Mouse (Mus musculus) heart, embryonic 10.5 days (tissue): ENCODE data around the gene Naa11. TPM values are rescaled to one million over a fixed set of nuclear protein-coding genes. Genes with fewer than 3 reads are reported as not detected.
A peak's percentile ranks its signal among the peaks of the same experiment; 100 is the strongest.

ENCODE experiments used
- DNase-seq: peaks from one replicate; pipeline ENCODE4 v3.0.0-alpha.2; 2017; ENCODE audit warnings: low spot score
- H3K27ac ChIP-seq: fragments of 300-500 bp; sonication (generic); 2 replicates; pipeline ENCODE4 v1.5.1; 2016; ENCODE audit warnings: mild to moderate bottlenecking
- H3K27me3 ChIP-seq: fragments of 300-500 bp; sonication (generic); 2 replicates; pipeline ENCODE4 v1.6.1; 2016; ENCODE audit warnings: mild to moderate bottlenecking; ENCODE audit not compliant: poor library complexity, insufficient read depth, severe bottlenecking
- H3K36me3 ChIP-seq: fragments of 300-500 bp; sonication (generic); 2 replicates; pipeline ENCODE4 v1.6.1; 2016; ENCODE audit warnings: mild to moderate bottlenecking, moderate library complexity
- H3K4me1 ChIP-seq: fragments of 300-500 bp; sonication (generic); 2 replicates; pipeline ENCODE4 v1.6.1; 2016; ENCODE audit warnings: mild to moderate bottlenecking
- H3K4me3 ChIP-seq: fragments of 300-500 bp; sonication (generic); 2 replicates; pipeline ENCODE4 v1.5.1; 2016; ENCODE audit warnings: mild to moderate bottlenecking, moderate library complexity
- H3K9me3 ChIP-seq: fragments of 300-500 bp; sonication (generic); 2 replicates; pipeline ENCODE4 v1.6.1; 2016; ENCODE audit warnings: mild to moderate bottlenecking, moderate library complexity
- WGBS: fragments of 180-500 bp; shearing (Covaris S2); methylation state at CpG from one replicate; pipeline ENCODE4 v1.1.7; 2016; 5-methylcytosine and 5-hydroxymethylcytosine counted together
- polyA plus RNA-seq: library from polyadenylated mRNA; unstranded; fragments of >200 nt; fragmentation: Nextera tagmentation; extraction: Ambion mirVana; gene quantifications from 2 replicates; pipeline ENCODE4 v1.2.1, GENCODE M21; 2016

Gene Naa11
- polyA plus RNA-seq, result not detected in 2 replicates

DNA sequence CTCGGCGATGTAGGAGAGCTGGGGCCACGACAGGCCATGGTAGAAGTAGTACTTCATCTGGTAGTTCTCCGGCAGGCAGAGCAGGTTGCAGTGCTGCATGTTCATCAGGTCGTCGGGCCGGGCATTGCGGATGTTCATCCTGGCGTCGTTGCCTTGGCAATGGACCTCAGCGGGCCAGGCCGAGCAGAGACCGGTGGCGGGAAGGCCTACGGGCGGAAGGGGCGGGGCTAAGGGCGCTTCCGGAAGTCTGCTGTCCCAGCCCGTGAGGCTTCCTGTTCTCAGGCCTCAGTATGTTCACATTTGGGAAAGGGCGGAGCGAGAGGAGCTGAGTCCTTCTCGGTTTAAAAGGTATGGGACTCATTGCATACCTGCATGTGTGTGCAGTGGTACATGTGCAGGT is at the start of gene Naa11:
Gene Naa11, minus strand, starts transcription at position 220 of the 400 bp plus-strand sequence.
- no peak within 1 kb of the TSS for H3K4me3 ChIP-seq
- H3K36me3 ChIP-seq, result no peaks in the 10 kb centered on the region
- H3K9me3 ChIP-seq, result no peaks in the 10 kb centered on the region
- H3K4me1 ChIP-seq, result peaks cover 12% of the 10 kb centered on the region; the same call in 1 of the 2 replicates
- WGBS, result 91% methylated on average over 23 of the region's 23 CpGs
- no peak for DNase-seq
- H3K27me3 ChIP-seq, result no peaks in the 10 kb centered on the region
- H3K27ac ChIP-seq, result no peak within 1 kb of the TSS

DNA sequence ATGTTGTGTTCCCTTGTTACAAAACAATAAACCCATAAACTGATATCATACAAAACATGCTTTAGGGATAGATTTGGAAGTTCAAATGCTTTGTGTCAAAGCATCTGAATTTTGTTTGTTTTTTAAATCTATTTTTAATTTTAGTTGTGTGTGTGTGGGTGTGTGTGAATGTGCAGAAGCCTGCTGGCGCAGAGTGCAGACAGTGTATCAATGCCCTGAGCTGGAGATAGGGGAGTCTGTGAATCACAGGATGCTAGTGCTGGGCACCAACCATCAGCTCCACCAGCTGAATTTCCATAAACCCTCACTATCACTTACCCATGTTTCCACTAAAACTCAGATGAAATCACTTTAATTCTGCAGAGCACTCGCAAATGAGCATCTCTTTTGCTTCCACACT is 40.3 kb upstream of the Naa11 start:
- Histone ChIP-seq H3K4me1 (no peaks in the 10 kb centered on the region), H3K27ac (no peak overlapping the region), H3K4me3 (no peak overlapping the region), H3K36me3 (no peaks in the 10 kb centered on the region), H3K27me3 (no peaks in the 10 kb centered on the region), H3K9me3 (no peaks in the 10 kb centered on the region)
- DNase-seq, result no peak
- 94% methylated on average over 2 of the region's 2 CpGs for WGBS

DNA sequence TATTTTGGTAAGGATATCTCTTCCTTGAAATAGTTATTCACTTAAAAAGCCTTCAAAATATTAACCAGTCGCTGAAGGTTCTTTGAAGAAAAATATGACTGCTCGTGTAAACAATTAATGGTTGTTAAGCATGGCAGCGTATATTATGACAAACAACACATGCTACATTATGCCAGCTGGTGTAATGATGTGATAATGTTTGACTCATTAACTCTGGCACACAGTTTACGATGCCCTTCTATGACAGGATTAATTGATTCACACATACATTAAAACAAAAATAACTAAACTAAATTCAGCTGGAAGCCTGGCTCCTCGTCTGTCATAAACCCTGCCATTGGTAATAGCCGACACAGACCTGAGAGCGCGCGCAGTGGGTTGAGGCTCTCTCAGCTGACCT is 37.8 kb upstream of the Naa11 start:
- Histone ChIP-seq H3K4me3 (no peak overlapping the region), H3K9me3 (no peaks in the 10 kb centered on the region), H3K27me3 (no peaks in the 10 kb centered on the region), H3K36me3 (no peaks in the 10 kb centered on the region), H3K4me1 (no peaks in the 10 kb centered on the region), H3K27ac (no peak overlapping the region)
- 86% methylated on average over 9 of the region's 9 CpGs for WGBS
- no peak for DNase-seq

DNA sequence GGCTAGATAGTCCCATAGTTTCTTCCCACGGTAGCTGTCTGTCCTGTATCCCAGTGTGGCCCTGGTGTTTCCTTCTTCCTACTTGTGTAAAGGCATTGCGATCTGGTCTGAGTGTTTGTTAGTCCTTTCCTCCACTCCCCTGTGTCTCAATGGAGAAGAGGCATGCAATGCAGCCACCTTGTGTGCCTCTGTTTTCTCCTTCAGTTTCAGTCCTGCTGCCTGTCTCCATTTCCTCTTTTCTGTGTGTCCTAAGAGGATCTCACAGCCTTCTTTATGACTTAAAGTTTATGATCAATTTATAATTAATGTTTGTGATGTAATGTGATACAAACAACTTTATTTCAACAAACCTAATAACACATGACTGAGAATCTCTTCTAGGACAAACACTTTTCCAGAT is 29.5 kb upstream of the Naa11 start:
- DNase-seq, result no peak
- H3K27ac ChIP-seq, result no peak overlapping the region
- H3K9me3 ChIP-seq, result no peaks in the 10 kb centered on the region
- H3K36me3 ChIP-seq, result no peaks in the 10 kb centered on the region
- H3K27me3 ChIP-seq, result no peaks in the 10 kb centered on the region
- 86% methylated on average over 2 of the region's 2 CpGs for WGBS
- no peak overlapping the region for H3K4me3 ChIP-seq
- no peaks in the 10 kb centered on the region for H3K4me1 ChIP-seq

DNA sequence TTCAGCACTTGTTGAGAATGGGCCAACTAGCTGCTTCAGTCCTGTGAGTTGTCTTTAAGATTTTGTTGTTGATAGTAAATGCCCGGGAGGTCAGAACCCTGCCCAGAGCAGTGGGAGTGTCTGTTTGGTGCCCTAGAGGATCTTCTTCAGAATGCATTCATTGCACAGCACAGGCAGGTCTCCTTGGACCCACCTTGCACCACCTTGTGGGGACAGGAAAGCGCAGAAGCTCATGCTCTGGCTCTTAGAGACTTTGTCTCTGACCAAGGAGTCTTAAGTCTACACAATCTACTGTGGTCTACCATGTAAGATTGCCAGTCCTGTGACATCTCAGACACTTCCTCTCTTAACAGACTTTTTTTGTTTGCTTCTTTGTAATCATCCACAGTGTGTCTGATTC is 25.0 kb upstream of the Naa11 start:
- 58% methylated on average over 2 of the region's 2 CpGs for WGBS

DNA sequence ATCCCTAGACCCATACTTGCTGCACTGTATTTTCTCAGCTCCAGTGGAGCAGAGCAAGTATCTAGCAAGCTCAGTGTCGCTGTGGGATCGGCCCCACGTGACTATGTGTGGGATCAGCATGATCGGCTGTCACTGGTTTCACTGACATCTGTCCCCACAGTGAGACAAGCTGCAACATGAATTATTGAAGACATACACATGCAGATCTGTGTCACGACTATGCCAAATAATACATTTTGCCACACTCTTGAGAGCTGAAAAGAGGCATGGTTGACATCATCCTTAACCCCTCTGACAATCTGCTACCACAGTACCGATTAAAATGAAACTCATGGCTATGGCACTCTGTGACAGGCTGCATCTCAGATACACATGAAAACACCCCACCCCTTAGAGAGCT is 23.7 kb upstream of the Naa11 start:
- no peaks in the 10 kb centered on the region for H3K36me3 ChIP-seq
- no peaks in the 10 kb centered on the region for H3K4me1 ChIP-seq
- 86% methylated on average over 6 of the region's 6 CpGs for WGBS
- no peak overlapping the region for H3K4me3 ChIP-seq
- DNase-seq, result no peak
- H3K27me3 ChIP-seq, result no peaks in the 10 kb centered on the region
- H3K27ac ChIP-seq, result no peak overlapping the region
- H3K9me3 ChIP-seq, result no peaks in the 10 kb centered on the region

More for the DNA sequence above, 25.0 kb upstream of the Naa11 start:
- Histone ChIP-seq H3K27ac (no peak overlapping the region), H3K36me3 (no peaks in the 10 kb centered on the region), H3K9me3 (no peaks in the 10 kb centered on the region), H3K4me3 (no peak overlapping the region), H3K27me3 (no peaks in the 10 kb centered on the region), H3K4me1 (no peaks in the 10 kb centered on the region)
- no peak for DNase-seq

DNA sequence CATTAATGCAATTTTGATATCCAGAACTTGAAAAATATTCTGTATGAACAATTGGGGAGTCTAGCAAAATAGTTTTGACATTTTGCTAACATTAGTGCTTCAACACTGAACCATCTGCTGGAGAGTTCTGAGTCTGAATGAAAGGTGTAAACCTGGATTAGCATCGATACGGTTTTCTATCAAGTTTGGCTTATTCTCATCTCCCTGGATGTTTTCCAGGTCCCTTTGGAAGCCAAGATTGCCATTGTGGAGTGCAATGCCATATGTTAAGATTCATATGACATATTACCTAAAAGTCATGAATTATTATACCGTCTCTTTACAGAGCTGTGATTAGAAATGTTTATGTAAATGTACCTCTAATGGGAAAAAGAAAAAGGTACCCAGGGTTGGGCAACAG is 21.5 kb upstream of the Naa11 start:
- Histone ChIP-seq H3K4me1 (no peaks in the 10 kb centered on the region), H3K9me3 (no peaks in the 10 kb centered on the region), H3K36me3 (no peaks in the 10 kb centered on the region), H3K27ac (no peak overlapping the region), H3K27me3 (no peaks in the 10 kb centered on the region), H3K4me3 (no peak overlapping the region)
- no peak for DNase-seq
- 81% methylated on average over 3 of the region's 3 CpGs for WGBS

DNA sequence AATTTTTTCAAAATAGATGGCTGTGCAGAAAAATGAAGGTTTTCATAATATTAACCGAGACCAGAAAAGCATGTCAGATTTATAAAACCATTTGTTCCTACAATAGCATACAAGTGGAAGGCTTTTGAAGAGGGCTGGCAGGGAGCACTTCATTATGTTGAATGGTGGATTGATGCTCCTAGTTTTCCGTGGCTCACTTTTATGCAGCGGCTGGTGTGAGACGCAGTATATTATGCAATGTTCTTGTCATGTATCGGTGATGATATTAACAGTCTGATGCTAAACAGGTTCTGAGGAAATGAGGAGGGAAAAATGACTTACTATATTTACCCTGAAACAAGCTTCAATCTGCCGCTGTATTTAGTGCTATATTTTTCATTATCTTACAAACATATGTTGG is 18.0 kb upstream of the Naa11 start:
- no peak for DNase-seq
- no peak overlapping the region for H3K4me3 ChIP-seq
- H3K27me3 ChIP-seq, result no peaks in the 10 kb centered on the region
- H3K9me3 ChIP-seq, result no peaks in the 10 kb centered on the region
- H3K36me3 ChIP-seq, result no peaks in the 10 kb centered on the region
- H3K27ac ChIP-seq, result no peak overlapping the region
- H3K4me1 ChIP-seq, result no peaks in the 10 kb centered on the region
- 89% methylated on average over 6 of the region's 6 CpGs for WGBS

DNA sequence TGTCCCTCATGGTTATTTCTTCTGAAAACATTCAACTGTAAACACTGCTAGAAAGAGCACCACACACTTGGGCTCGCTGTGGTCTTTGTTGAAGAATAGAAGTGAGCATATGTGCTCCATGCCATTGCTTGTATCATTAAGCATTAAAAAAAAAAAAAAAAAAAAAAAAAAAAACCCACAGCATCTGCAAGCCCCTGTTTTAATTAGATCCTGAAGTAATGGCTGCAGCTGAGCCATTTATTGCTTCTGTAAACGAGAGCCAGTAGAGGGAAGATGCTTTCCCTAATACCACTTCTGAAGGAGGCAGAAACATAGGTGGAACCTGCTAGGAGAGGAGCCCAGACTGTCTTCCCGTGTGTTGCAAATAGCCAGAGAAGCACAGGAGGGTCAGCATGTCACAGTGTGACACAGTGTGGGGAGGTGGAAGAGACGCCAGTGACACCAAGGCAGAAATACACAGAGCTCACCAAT is 17.1 kb upstream of the Naa11 start:
- WGBS, result 65% methylated on average over 4 of the region's 4 CpGs
- DNase-seq, result no peak

DNA sequence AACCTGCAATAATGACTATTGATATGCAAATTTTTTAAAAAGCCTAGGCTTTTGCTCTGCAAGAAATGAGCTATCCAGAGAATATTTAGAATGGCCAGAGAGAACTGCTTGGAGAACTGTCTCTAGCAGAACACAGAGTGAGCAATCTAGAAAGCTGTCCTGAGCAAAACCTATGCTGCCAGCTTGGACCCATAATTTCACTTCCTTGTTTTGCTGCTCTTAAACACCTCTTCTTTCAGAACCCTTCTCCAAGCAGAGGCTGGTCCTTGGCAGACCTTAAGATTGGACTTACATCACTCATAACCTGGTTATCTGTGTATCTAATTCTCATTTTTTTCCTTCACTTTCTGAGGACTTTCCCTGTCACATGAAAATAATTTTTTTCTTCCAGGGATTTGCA is 8.9 kb upstream of the Naa11 start:
- DNase-seq, result no peak
- Histone ChIP-seq H3K27ac (no peak overlapping the region), H3K4me3 (no peak overlapping the region), H3K36me3 (no peaks in the 10 kb centered on the region), H3K27me3 (no peaks in the 10 kb centered on the region), H3K9me3 (no peaks in the 10 kb centered on the region), H3K4me1 (no peaks in the 10 kb centered on the region)

More for the DNA sequence above, 17.1 kb upstream of the Naa11 start:
- H3K36me3 ChIP-seq, result no peaks in the 10 kb centered on the region
- H3K4me1 ChIP-seq, result no peaks in the 10 kb centered on the region
- H3K9me3 ChIP-seq, result no peaks in the 10 kb centered on the region
- H3K27ac ChIP-seq, result no peak overlapping the region
- no peaks in the 10 kb centered on the region for H3K27me3 ChIP-seq
- no peak overlapping the region for H3K4me3 ChIP-seq

DNA sequence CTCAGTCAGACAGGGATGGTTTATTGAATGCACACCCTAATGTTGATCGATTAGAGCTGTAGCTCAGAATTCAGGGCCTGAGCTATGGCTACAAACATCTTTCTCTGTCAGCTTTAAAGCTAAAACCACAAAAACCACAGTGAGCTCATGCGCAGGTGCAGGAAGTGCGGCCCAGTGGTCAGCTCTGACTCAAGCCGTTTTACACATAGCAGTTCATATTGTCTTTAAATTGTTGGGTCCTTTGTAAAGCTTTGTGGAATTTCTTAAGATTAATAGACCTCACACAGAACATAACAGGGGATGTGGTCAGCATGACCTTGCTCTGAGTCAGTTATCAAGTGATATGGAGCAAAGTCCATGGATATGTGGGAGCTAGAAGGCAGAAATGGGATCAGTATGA is 5.4 kb upstream of the Naa11 start:
- no peaks in the 10 kb centered on the region for H3K4me1 ChIP-seq
- WGBS, result 87% methylated on average over 4 of the region's 4 CpGs
- no peaks in the 10 kb centered on the region for H3K27me3 ChIP-seq
- DNase-seq, result no peak
- no peak overlapping the region for H3K27ac ChIP-seq
- H3K4me3 ChIP-seq, result no peak overlapping the region
- H3K36me3 ChIP-seq, result no peaks in the 10 kb centered on the region
- no peaks in the 10 kb centered on the region for H3K9me3 ChIP-seq

DNA sequence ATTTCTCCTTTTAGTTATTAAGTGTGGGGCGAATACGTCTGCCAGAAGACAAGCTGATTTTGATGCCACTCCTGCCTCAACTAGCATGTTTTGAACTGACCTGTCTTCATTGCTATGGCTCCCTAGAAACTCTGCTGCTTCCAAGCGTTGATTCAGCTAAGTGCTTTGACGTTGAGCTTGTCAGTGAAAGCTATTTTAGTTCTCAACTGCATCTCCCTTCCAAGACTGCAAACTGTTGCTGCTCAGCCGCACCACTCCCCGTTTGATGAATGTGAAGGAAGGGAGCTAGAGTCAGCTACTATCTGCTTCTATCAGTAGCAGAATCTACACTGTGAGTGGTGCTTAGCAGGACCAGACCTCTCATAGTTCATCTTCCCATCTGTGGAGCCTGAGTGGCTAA is 4.6 kb downstream of the Naa11 start:
- peak overlapping the region; percentile 67; the same call in 1 of the 2 replicates for H3K27ac ChIP-seq
- no peaks in the 10 kb centered on the region for H3K36me3 ChIP-seq
- WGBS, result 44% methylated on average over 6 of the region's 6 CpGs
- DNase-seq, result no peak
- no peaks in the 10 kb centered on the region for H3K27me3 ChIP-seq
- peak overlapping the region; percentile 35; the same call in 1 of the 2 replicates for H3K4me3 ChIP-seq
- no peaks in the 10 kb centered on the region for H3K9me3 ChIP-seq
- H3K4me1 ChIP-seq, result peaks cover 16% of the 10 kb centered on the region

DNA sequence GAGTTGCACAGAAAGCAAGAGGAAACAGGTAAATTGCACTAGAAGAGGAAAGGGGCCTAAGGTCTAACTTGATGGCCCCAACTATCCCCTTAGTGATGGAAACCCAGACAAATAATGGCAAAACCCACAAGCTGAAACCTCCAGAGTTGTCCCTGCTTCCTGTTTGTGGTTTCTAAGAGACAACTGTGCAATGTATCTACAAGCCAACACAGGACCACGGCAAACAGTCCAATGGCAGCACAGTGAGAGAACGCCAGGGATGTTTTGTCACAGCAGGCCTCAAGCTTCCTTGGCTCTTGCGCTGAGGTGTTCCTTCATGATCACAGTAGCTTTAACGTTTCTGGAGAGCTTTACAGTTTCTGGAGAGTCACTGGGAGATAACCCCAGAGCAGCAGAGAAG is 7.8 kb downstream of the Naa11 start:
- Histone ChIP-seq H3K36me3 (no peaks in the 10 kb centered on the region), H3K9me3 (no peaks in the 10 kb centered on the region), H3K27ac (no peak overlapping the region), H3K4me3 (no peak overlapping the region), H3K4me1 (peaks cover 16% of the 10 kb centered on the region), H3K27me3 (no peaks in the 10 kb centered on the region)
- no peak for DNase-seq
- 58% methylated on average over 4 of the region's 4 CpGs for WGBS

DNA sequence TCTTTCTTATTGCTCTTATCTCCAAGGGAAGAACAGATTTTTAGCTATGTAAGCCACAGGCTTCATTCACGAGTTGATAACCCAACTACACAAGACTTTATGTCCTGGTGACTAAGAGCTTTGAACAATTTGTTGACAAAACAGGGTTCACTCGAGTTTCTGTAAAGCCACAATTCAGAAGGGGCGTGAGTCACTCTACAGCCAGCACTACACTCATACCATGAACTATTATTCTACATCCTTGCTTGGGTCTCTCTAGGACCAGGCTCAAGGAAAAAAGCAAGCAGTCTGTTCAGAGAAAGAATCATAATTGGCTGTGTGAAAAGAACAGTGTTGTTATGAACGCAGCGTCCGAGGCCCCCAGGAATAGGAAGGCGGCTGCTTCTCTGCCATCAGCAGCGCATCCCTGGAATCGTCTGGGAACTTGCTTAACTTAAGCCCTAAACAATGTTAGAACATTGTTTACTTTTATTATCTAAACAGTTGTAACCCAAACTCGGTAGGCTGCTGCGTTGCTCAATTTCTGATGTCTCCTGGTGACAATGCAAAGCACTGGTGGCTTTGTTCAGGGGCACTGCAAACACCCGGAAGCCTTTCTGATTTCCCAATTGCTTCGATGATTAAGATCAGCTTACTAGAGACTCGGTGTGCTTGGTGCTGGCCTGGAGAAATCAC is 9.5 kb downstream of the Naa11 start:
- H3K9me3 ChIP-seq, result no peaks in the 10 kb centered on the region
- no peak overlapping the region for H3K27ac ChIP-seq
- 69% methylated on average over 14 of the region's 14 CpGs for WGBS
- peaks cover 10% of the 10 kb centered on the region for H3K4me1 ChIP-seq
- DNase-seq, result no peak
- no peaks in the 10 kb centered on the region for H3K36me3 ChIP-seq
- H3K27me3 ChIP-seq, result no peaks in the 10 kb centered on the region
- no peak overlapping the region for H3K4me3 ChIP-seq
